Mouse (Mus musculus) gastrocnemius, adult 18-20 months (tissue): ENCODE measurements around the gene Rsad1. TPM values are rescaled to one million over a fixed set of nuclear protein-coding genes. Genes with fewer than 3 reads are reported as not detected.

Source experiments
- DNase-seq: peaks from one replicate; pipeline ENCODE4 v3.0.0; 2021; ENCODE audit warnings: low spot score
- total RNA-seq, 2 experiments: library from RNA; stranded (reverse); gene quantifications; 2 replicates each; pipeline ENCODE4 v1.2.3; 2021

The Rsad1 gene
- total RNA-seq, 2 experiments from 2014 or later, result 2.7 to 3.4 TPM

- peak; percentile 26 for DNase-seq
These were observed 842 bp downstream of the Rsad1 start for GRCm38 (mm10) chr11:94548041-94548784.

GRCm38 (mm10) chr11:94547271-94547670, 1.8 kb downstream of the Rsad1 start:
- no peak for DNase-seq

DNA sequence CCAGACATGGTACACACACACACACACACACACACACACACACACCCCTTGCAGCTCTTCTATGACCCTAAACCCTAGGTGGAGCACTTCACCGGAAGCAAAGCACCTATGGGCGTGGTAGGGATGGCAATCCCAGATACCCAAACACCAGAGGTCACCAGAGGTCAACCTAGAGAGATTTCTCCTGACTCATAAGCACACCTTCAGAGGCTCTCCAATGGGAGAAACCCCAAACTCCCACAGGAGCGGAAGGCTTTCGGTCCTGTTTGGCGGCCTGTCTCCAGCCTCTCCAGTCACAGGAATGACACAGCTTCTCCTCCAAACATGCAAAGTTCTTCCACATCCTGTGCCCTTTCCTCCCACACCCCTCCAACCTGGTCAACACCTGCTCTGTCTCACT, 2.7 kb downstream of the Rsad1 start:
- DNase-seq, result no peak

- DNase-seq, result no peak
These were observed 4.6 kb downstream of the Rsad1 start for GRCm38 (mm10) chr11:94544422-94544821.

- peak; percentile 96 for DNase-seq
These were observed 5.1 kb downstream of the Rsad1 start for GRCm38 (mm10) chr11:94543932-94544331.

- DNase-seq, result no peak
These were observed 5.7 kb downstream of the Rsad1 start for GRCm38 (mm10) chr11:94543344-94543743.

DNA sequence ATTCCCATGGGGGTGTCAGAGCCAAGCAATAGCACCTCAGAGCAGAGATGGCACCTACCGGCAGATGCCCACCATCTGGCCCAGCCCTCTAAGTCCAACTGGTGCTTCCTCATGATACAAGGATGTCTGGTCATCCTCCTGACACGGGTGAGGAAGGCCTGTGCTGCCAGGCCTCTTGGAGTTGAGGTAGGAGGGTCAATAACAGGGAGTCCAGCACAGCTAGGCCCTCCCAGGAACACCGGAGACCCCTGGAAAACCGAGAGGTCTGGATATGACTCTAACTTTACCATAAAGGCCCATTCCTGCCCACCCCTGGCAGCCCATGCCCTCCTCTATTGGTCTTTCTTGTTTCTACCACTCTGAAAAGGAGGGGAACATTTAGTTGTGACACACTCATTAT, 6.7 kb downstream of the Rsad1 start:
- DNase-seq, result no peak

DNA sequence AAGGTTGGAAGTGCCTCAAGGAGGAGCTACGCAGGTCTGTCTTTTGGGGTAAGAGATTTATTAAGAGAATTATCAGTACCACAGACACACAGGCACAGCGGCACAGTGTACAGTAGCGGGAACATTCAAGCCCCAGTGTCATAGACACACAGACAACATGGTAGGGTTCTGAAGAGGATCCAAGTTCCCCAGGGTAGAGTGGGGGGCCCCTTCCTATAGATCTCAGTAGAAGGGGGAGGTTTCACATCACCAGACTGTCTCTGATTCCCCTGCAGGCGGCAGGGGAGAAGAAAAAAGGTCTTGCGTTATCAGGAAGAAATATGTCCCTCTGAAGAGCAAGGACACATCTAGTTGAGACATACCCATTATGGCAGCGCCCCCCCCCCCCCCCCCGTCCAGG, 9.3 kb downstream of the Rsad1 start:
- DNase-seq, result no peak

DNA sequence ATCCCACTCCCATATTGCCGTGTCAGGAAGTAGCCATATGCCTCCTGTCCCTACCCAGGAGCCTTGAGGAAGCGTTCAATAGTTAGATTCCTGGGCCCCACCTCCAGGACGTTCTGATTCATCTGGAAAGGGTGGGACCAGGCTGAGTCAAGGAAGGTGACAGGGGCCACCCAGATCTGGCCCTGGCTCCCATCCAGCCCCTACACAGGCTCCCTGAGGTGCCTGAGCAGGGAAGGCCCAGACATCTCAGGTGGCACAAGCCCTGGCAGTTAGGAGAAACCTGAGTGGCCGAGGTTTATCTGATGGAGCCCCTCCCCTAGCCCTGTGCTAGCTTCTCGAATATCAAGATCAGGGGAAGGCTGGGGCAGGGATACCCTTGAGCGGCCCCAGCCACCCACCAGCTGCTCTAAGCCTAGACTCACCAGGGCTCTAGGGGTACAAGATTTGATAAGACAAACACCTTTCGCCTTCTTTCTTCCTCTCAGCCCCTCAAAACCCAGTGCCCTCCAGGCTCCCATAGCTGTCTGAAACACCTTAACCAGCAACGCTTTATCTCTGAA, 10.2 kb downstream of the Rsad1 start:
- no peak for DNase-seq

DNA sequence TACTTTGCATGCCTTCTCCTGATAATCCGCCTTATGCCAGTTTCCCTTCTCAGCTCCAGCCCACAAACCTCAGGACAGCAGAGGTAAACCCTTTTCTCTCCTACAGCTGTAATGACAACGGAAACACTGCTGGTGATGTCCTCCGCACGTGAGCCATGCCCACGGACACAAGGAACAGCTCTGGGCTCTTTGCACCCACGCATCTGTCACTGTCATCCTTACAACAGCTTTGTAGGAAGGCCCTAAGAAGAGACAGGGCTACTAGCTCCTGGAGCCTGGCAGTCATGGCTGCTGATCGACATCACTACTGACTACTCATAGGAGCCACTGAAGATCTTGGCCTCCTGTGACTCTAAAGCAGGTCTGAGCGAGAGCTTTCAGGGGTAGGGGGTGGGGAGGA, 15.9 kb downstream of the Rsad1 start:
- no peak for DNase-seq

- DNase-seq, result no peak
These were observed 20.2 kb downstream of the Rsad1 start for GRCm38 (mm10) chr11:94528879-94529278.

- no peak for DNase-seq
These were observed 22.7 kb downstream of the Rsad1 start for GRCm38 (mm10) chr11:94526171-94526879.

GRCm38 (mm10) chr11:94521219-94521843, 27.7 kb downstream of the Rsad1 start, which contains the start of gene Mycbpap:
Gene Mycbpap, minus strand, starts transcription at chr11:94521742.
- DNase-seq, result peak; percentile 24

DNA sequence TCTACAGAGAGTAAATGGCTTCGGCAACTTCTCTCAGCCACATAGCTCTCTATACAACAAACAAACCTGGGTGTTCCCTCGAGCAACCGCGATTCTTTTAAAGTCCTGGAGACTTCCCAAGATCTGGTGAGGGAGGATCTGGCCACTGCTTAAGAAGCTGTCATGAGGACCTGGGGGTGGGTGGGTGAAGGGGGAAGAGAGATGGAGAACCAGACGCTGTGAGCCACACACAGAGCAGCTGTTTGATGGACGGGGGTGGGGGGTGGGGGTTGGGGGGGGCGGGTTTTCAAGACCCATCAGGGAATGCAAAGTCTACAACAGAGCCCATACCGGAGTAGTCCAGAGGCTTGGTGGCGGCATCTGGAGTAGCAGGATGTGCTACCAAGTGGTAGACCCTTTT, 35.6 kb downstream of the Rsad1 start:
- no peak for DNase-seq

DNA sequence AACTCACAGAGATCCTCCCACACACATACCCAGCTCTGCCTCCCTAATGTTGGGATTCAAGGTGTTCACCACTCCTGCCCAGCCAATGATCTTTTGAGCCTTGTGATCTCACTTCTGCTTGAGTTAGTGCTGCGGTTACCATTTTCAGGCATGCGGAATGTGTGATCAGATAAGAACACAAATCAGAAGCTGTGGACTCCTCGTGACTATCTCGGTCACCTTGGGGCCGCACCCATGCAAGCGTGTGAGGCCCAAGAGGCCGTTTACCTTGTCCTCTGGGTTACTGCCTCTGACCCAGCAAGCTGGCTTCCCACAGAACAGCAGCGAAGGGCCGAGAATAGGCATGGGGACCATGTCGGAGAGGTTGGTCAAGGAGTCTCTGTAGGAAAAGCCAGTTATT, 40.1 kb downstream of the Rsad1 start:
- no peak for DNase-seq

- DNase-seq, result no peak
These were observed 47.6 kb downstream of the Rsad1 start for GRCm38 (mm10) chr11:94501482-94501881.

GRCm38 (mm10) chr11:94500362-94500761, 48.7 kb downstream of the Rsad1 start:
- no peak for DNase-seq

DNA sequence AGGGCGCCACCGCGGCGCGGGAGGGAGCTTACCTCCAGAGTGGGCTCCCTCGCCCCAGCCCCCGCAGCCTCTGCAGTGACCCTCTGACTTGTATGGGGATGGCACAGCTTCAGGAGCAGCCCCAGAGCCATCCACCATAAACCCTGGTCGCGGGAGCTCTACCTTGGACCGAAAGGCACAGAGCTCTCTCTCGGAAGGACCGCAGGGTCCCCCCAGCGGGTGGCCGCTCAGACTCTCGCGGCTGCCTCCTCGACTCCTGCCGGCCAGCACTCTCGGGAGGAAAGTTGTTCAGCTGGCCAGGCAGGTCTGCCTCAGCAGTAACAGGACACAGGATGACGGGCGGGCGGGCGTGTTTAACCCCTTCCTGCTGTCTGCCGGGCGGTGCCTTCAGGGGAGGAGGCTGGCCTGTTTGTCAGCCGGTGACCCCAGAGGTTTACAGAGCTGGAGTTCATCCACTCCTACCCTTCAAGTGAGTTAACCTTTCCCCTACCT, 49.3 kb downstream of the Rsad1 start, which contains the start of gene Epn3:
TSS of gene Epn3 (minus strand) at position 314 of the 492 bp plus-strand sequence.
- DNase-seq, result no peak

GRCm38 (mm10) chr11:94499035-94499434, 50.0 kb downstream of the Rsad1 start:
- no peak for DNase-seq

DNA sequence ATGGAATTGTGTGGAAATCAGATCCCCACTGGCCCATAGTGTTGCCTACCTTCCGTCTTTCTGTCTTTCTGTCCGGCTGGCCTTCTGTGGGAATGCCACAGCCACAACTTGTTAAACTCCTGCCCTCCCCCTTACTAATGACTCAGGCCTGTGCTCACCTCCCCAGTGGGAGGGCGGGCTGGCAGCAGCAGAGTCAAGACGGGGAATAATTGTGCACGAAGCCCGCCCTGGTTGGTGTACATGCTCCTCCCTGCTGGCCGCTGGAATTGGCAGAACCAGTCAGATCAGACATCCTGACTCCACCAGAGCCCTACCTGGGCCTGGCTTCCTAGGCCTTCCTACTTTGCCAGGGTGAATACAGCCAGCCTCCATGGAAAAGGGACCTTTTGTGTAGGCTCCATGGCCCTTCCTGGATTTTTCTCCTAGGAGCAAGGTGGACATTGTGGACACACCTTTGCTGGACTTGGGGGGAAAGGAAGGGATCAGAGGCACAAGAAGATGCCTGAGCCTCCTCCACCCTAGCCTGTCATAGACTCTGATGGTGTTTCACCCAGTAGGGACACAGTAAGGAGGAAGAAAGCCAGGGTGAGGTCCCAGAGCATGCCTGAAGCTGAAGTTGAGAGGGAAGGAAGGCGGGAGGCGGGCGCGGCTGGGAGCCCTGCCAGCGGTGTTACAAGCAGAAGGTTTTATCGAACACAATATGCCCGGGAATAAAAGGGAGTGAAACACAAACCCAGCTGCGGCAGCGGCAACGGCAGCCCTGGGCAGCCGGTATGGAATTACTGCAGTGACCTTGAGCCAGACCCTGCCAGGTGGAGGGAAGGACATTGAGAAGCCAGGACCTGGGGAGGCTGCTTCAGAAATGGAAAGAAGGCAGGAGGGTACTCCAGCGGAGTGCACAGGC, 50.7 kb downstream of the Rsad1 start:
- no peak for DNase-seq

DNA sequence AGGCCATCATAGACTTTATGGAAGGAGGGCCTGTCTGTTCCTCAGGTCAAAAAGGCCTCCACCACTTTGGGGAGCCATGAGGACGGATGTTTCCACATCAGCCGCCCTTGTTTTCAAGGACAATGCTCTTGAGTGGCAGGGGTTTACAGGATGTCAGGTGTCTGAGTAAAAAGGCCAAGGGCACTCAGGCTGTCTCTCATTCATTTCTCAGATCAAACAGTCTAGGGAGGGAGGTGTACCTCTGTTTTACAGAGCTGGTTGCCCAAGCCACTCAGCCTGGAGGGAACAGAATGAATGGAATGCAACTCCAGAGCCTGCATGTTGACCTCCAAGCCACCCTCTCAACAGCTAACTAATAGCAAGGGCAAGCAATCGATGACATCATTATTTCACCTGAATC, 53.6 kb downstream of the Rsad1 start:
- DNase-seq, result no peak
